Mouse (Mus musculus) midbrain, postnatal 0 days (tissue): ENCODE data around the gene Asic1. TPM values are rescaled to one million over a fixed set of nuclear protein-coding genes. Genes with fewer than 3 reads are reported as not detected.

Experiments used
- ATAC-seq: fragments of 200-750 bp; cut with Nextera tagmentation; 2 replicates; pipeline ENCODE4 v1.8.0; 2017; ENCODE audit warnings: moderate number of reproducible peaks, mild to moderate bottlenecking, moderate TSS enrichment, moderate library complexity; ENCODE audit not compliant: low FRiP score
- DNase-seq: peaks from one replicate; pipeline ENCODE4 v3.0.0-alpha.2; 2015; ENCODE audit warnings: low spot score
- H3K27ac ChIP-seq: fragments of 300-500 bp; sonication (generic); 2 replicates; pipeline ENCODE4 v1.5.1; 2014; ENCODE audit warnings: low read depth, mild to moderate bottlenecking, low read length, mixed read lengths
- H3K27me3 ChIP-seq: fragments of 300-500 bp; sonication (generic); 2 replicates; pipeline ENCODE4 v1.6.1; 2014; ENCODE audit warnings: low read length, control low read depth, mixed read lengths; ENCODE audit not compliant: insufficient read depth
- H3K36me3 ChIP-seq: fragments of 300-500 bp; sonication (generic); 2 replicates; pipeline ENCODE4 v1.6.1; 2014; ENCODE audit warnings: low read length, control low read depth, mixed read lengths; ENCODE audit not compliant: insufficient read depth
- H3K4me1 ChIP-seq: fragments of 300-500 bp; sonication (generic); 2 replicates; pipeline ENCODE4 v1.6.1; 2014; ENCODE audit warnings: mild to moderate bottlenecking, control low read depth, antibody characterized with exemption, low read length, mixed read lengths; ENCODE audit not compliant: insufficient read depth
- H3K4me2 ChIP-seq: fragments of 300-500 bp; sonication (generic); 2 replicates; pipeline ENCODE4 v1.6.1; 2014; ENCODE audit warnings: low read depth, mild to moderate bottlenecking, low read length, mixed read lengths; ENCODE audit not compliant: poor library complexity, severe bottlenecking
- H3K4me3 ChIP-seq: fragments of 300-500 bp; sonication (generic); 2 replicates; pipeline ENCODE4 v1.5.1; 2014; ENCODE audit warnings: low read depth, mild to moderate bottlenecking, low read length, moderate library complexity
- H3K9ac ChIP-seq: fragments of 300-500 bp; sonication (generic); replicated peaks from 2 replicates; pipeline ENCODE4 v1.6.1; 2014; ENCODE audit warnings: mild to moderate bottlenecking, low read length, moderate library complexity, mixed read lengths; ENCODE audit not compliant: poor library complexity, severe bottlenecking
- H3K9me3 ChIP-seq: fragments of 300-500 bp; sonication (generic); 2 replicates; pipeline ENCODE4 v1.6.1; 2016; ENCODE audit warnings: low read length, control low read depth
- CTCF ChIP-seq: IDR thresholded peaks from 2 replicates; pipeline ENCODE4 v1.5.1; 2016; ENCODE audit warnings: antibody characterized with exemption, mild to moderate bottlenecking
- WGBS: fragments of 180-500 bp; shearing (Covaris S2); extraction: QIAGEN DNeasy Blood & Tissue Kit; methylation state at CpG from one replicate; pipeline ENCODE4 v1.1.7; 2014; 5-methylcytosine and 5-hydroxymethylcytosine counted together
- polyA plus RNA-seq: library from polyadenylated mRNA; unstranded; fragments of >200 nt; fragmentation: Nextera tagmentation; extraction: Ambion mirVana; gene quantifications from 2 replicates; pipeline ENCODE4 v1.2.1, GENCODE M21; 2015
- total RNA-seq: library from RNA; depleted of rRNA; stranded (reverse); fragments of >200 nt; gene quantifications from 2 replicates; pipeline ENCODE4 v1.2.3, GENCODE M21; 2014

The Asic1 gene
- total and polyA plus RNA-seq, 2 experiments from 2014 or later, result 42.1 to 150 TPM

DNA sequence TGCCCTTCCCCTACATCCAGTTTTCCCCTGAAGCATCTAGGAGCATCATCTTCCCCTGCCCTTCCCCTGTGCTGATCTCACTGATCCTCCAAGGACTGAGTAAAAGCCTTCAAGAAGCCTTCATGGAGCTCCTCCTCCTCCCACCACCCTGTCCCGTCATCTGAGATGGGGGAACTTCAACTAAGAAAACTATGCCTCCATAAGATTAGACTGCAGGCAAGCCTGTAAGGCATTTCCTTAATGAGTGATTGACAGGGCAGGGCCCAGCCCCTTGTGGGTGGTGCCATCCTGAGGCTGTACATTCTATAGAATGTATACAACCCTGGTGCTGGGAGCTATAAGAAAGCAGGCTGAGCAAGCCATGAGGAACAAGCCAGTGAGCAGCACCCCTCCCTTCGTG, 11.7 kb upstream of the Asic1 start:
- ATAC-seq (no peak), DNase-seq (no peak)
- H3K27me3 ChIP-seq, result 0 out of 2 replicates have a peak, but pooled peaks cover 8% of the 10 kb centered on the region
- 70% methylated on average over 2 of the region's 2 CpGs for WGBS
- no peak overlapping the region for H3K27ac ChIP-seq
- TF ChIP-seq CTCF, result no peak
- H3K36me3 ChIP-seq, result no peaks in the 10 kb centered on the region
- H3K4me1 ChIP-seq, result no peaks in the 10 kb centered on the region
- no peak overlapping the region for H3K4me3 ChIP-seq
- no peak overlapping the region for H3K4me2 ChIP-seq
- no peak overlapping the region for H3K9ac ChIP-seq
- no peaks in the 10 kb centered on the region for H3K9me3 ChIP-seq

DNA sequence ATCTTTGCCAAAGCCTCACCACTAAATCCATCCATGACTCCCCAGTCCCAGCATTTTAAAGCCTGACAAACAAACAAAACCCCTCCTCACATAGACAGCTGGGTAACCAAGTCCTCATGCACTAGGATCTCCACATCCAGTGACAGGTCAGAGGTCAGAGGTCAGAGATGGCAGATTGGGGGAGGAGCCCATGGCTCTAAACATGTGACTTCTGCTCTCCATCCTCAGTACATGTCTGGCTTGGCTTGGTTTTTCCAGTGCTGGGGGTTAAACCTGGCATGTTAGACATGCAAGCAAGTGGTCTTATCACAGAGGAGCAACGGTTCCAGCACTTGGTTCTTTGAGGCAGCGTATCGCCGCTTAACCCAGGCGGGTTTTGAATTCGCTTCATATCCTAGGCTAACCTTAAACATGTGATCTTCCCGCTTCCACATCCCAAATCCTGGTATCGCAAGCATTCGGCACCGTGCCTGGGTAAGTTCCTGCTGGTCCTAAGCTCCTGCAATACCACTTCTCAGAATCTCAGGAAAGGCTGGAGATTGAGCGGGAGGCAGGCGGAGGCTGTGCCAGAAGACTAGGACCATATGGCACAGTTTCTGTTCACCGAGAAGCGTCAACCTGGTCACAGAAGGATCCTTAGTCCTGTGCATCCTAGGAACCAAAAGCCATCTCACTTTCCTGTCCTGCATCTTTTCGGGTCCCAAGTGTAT, 8.9 kb upstream of the Asic1 start:
- DNase-seq (no peak), ATAC-seq (no peak)
- no peaks in the 10 kb centered on the region for H3K36me3 ChIP-seq
- H3K27me3 ChIP-seq, result no peaks in the 10 kb centered on the region
- H3K9me3 ChIP-seq, result no peaks in the 10 kb centered on the region
- H3K4me3 ChIP-seq, result no peak overlapping the region
- WGBS, result 94% methylated on average over 15 of the region's 15 CpGs
- H3K27ac ChIP-seq, result no peak overlapping the region
- H3K4me1 ChIP-seq, result peaks cover 9% of the 10 kb centered on the region; the same call in 1 of the 2 replicates
- no peak overlapping the region for H3K4me2 ChIP-seq
- TF ChIP-seq CTCF, result no peak
- no peak overlapping the region for H3K9ac ChIP-seq

DNA sequence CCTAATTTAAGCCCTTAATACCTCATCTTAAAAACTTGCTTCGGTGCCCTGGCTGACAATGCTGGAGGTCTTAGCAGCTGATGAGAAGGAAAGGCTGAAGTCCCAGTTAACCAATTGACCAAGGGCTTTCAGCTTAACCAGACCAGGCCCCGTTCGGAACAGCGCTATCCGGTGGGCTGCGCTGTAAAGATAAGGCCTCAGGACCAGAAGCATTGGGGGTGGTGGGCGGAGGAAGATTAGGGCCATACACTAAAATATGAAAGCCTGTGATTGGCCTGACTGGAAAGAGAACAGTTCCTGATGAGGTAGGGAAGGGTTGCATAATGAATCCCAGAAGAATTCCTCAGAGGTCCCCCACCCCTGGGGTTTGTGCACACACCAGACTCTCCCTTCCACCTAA, 7.8 kb upstream of the Asic1 start:
- Histone ChIP-seq H3K9me3 (no peaks in the 10 kb centered on the region), H3K4me1 (peaks cover 9% of the 10 kb centered on the region; the same call in 1 of the 2 replicates), H3K4me2 (no peak overlapping the region), H3K36me3 (no peaks in the 10 kb centered on the region), H3K27ac (no peak overlapping the region), H3K9ac (no peak overlapping the region), H3K27me3 (no peaks in the 10 kb centered on the region), H3K4me3 (no peak overlapping the region)
- ATAC-seq (no peak), DNase-seq (no peak)
- TF ChIP-seq CTCF, result no peak
- 47% methylated on average over 7 of the region's 7 CpGs for whole genome bisulfite sequencing

DNA sequence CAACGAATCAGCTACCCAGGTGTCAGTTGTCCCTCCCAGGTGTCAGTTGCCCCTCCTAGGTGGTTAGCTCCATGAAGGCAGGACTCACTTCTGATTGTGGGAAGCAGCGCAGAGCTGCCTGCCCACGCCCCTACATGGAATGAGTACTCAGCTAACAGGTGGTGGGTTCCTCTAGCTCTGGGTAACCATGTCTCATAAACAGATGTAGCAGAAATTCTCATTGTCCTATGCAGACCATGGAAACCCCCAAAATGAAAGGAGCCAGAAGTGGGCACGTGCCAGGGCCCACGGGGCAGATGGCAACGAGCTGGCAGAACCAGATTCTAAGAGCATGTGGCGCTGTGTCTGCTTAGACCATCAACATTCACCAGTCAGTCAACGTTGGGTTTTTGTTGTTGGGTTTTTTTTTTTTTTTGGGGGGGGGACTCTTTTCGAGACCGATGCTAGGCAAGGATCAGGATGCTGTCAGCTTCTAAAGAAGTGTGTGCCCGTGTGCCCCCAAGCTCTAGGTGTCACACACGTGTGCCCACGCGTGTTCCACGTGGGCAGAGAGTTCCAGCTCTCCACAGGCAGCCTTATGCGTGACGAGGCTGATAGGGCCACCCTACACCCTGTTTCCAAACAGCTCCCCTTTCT, 6.1 kb upstream of the Asic1 start:
- no peak for TF ChIP-seq CTCF
- ATAC-seq (0 out of 2 replicates have a peak, but pooled peaks have one; percentile 1), DNase-seq (peak; percentile 58)
- WGBS, result 2% methylated on average over 17 of the region's 17 CpGs
- Histone ChIP-seq H3K9ac (peak overlapping the region; percentile 74), H3K4me2 (peak overlapping the region; percentile 65), H3K36me3 (no peaks in the 10 kb centered on the region), H3K4me3 (peak overlapping the region; percentile 35; the same call in 1 of the 2 replicates), H3K9me3 (no peaks in the 10 kb centered on the region), H3K27ac (peak overlapping the region; percentile 78), H3K4me1 (peaks cover 9% of the 10 kb centered on the region; the same call in 1 of the 2 replicates), H3K27me3 (no peaks in the 10 kb centered on the region)

DNA sequence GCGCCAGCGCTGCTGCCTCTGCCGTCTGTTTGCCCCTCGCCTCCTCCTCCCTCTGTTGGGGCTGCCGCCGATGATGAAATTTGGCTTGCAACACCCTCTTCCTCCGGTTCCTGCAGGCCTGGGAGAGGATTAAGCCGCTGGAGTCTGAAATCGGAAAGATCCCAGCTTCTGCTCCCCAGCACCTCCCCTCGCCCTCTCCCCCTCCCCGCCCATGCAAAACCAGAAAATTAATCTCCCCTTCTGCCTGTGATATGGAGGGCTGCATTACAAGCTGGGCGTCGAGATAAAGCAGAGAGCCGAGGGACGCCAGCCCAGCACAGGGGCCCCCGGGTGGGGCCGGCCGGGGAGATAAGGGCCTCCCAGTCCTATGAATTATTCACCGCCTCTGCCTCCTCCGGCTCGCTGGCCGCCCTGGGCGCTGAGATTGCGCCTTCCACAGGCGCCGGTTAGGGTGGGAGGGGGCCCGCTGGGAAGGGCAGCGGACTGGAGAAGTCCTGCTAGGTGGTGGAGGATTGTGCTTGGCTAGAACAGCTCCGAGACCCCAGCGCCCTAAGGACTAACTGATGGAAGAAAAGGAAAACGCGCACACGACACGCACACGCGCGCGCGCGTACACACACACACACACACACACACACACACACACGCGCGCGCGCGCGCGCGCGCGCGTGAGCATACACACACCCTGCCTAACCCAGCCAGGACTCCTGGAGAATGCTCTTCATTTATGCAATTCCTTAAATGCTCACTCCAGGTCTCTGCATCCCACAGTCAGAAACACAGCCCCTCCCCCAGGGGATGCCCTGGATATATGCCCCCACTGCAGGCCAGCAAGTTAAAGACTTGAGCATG, 5.3 kb upstream of the Asic1 start:
- ATAC-seq, result peak; percentile 76
- peak overlapping the region; percentile 35 for H3K4me3 ChIP-seq
- H3K36me3 ChIP-seq, result no peaks in the 10 kb centered on the region
- peak; percentile 79 for DNase-seq
- H3K27ac ChIP-seq, result peak overlapping the region; percentile 78
- H3K4me2 ChIP-seq, result peak overlapping the region; percentile 65
- TF ChIP-seq CTCF, result no peak
- H3K9ac ChIP-seq, result peak overlapping the region; percentile 74
- WGBS, result under 1% methylated on average over 40 of the region's 52 CpGs
- H3K4me1 ChIP-seq, result peaks cover 9% of the 10 kb centered on the region; the same call in 1 of the 2 replicates
- no peaks in the 10 kb centered on the region for H3K9me3 ChIP-seq
- no peaks in the 10 kb centered on the region for H3K27me3 ChIP-seq
